Mouse (Mus musculus): ENCODE results near the gene Scnn1b.

Scnn1b gene

DNA sequence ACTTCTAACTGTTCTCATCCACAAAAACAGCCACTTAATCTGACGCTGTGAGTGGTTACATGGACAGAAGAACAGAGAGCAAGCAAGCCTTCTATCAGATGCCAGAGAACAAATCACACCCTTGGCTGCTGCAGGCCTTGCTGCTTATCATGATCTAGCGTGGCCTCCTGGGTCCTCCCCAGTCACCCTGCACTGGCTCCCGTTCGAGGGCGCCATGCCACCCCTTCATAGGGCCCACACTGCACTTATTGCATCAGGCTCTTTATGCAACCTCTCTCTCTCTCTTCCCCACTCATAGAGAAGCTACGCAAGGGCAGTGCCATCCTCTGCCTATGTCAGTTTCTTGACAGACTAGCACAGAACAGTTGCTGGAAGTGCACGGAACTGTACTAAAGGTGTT is 101.3 kb downstream of the Scnn1b start:
- DNase-seq (ENCODE audit: low spot score) = no peak
